Mouse (Mus musculus) hindbrain, embryonic 16.5 days (tissue): ENCODE results near the gene Tuba3b. TPM values are rescaled to one million over a fixed set of nuclear protein-coding genes. Genes with fewer than 3 reads are reported as not detected.

Experiments used
- ATAC-seq: fragments of 200-750 bp; cut with Nextera tagmentation; 2 replicates; pipeline ENCODE4 v1.8.0; 2017; ENCODE audit warnings: moderate TSS enrichment, moderate library complexity
- H3K27ac ChIP-seq: fragments of 300-500 bp; sonication (generic); 2 replicates; pipeline ENCODE4 v1.5.1; 2014; ENCODE audit warnings: low read depth, mild to moderate bottlenecking, control low read depth, low read length, moderate library complexity
- H3K27me3 ChIP-seq: fragments of 300-500 bp; sonication (generic); replicated peaks from 2 replicates; pipeline ENCODE4 v1.6.1; 2014; ENCODE audit warnings: low read length; ENCODE audit not compliant: control insufficient read depth, insufficient read depth
- H3K36me3 ChIP-seq: fragments of 300-500 bp; sonication (generic); 2 replicates; pipeline ENCODE4 v1.6.1; 2014; ENCODE audit warnings: mild to moderate bottlenecking, low read length, moderate library complexity, mixed read lengths; ENCODE audit not compliant: control insufficient read depth, insufficient read depth
- H3K4me1 ChIP-seq: fragments of 300-500 bp; sonication (generic); 2 replicates; pipeline ENCODE4 v1.6.1; 2014; ENCODE audit warnings: low read depth, low read length; ENCODE audit not compliant: control insufficient read depth, insufficient read depth
- H3K4me2 ChIP-seq: fragments of 300-500 bp; sonication (generic); 2 replicates; pipeline ENCODE4 v1.6.1; 2014; ENCODE audit warnings: mild to moderate bottlenecking, low read length, control low read depth, moderate library complexity
- H3K4me3 ChIP-seq: fragments of 300-500 bp; sonication (generic); 2 replicates; pipeline ENCODE4 v1.5.1; 2014; ENCODE audit warnings: mild to moderate bottlenecking, low read length, control low read depth, moderate library complexity
- H3K9ac ChIP-seq: fragments of 300-500 bp; sonication (generic); 2 replicates; pipeline ENCODE4 v1.6.1; 2014; ENCODE audit warnings: low read depth, mild to moderate bottlenecking, control low read depth, low read length, moderate library complexity
- H3K9me3 ChIP-seq: fragments of 300-500 bp; sonication (generic); 2 replicates; pipeline ENCODE4 v1.6.1; 2014; ENCODE audit warnings: mild to moderate bottlenecking, low read length, moderate library complexity; ENCODE audit not compliant: control insufficient read depth
- WGBS: fragments of 180-500 bp; shearing (Covaris S2); extraction: QIAGEN DNeasy Blood & Tissue Kit; methylation state at CpG from one replicate; pipeline ENCODE4 v1.1.7; 2014; 5-methylcytosine and 5-hydroxymethylcytosine counted together
- polyA plus RNA-seq: library from polyadenylated mRNA; unstranded; fragments of >200 nt; fragmentation: Nextera tagmentation; extraction: Ambion mirVana; gene quantifications from 2 replicates; pipeline ENCODE4 v1.2.1, GENCODE M21; 2015

Tuba3b gene
- polyA plus RNA-seq, 1 experiment from 2014 or later, result not detected

DNA sequence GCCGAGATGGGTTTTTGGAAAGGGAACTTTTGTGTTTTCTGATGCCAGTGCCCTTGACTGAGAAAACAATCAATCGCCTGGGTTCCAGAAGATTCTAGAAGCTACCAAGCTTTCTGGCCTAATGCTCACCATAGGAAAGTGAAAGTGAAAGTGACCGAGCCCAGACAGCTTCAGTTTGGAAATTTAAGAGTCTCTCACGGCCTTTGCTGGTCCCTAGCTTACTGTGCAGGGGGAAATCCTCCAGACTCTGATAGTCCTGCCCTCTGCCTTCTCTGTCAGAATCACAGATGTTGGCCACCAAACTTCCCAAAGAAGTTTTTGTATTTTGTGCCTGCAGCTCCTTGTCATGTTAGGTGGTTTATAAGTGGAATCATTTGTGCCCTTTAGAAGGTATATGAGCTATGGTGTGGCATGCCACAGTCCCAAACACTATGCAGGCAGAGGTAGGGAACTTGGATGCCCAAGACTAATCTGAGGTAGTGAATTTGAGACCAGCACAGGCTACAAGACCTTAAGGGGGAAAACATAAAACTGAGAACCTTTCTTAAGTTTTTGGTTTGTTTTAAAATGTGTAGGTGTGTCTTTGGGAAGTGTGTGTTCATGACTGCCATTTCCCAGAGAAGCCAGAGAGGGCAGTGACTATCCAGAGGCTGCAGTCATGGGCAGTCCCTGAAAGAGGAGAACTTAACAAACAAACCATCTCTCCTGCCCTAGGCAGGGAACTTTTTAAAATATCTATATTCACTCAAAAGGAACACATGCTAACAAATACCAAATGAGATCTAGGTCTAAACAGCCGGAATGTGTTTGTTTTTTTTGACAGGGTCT is 1.1 kb downstream of the Tuba3b start:
- Histone ChIP-seq H3K4me1 (no peaks in the 10 kb centered on the region), H3K27ac (no peak overlapping the region), H3K4me3 (no peak overlapping the region), H3K9ac (no peak overlapping the region), H3K27me3 (no peaks in the 10 kb centered on the region), H3K9me3 (no peaks in the 10 kb centered on the region), H3K4me2 (no peak overlapping the region), H3K36me3 (no peaks in the 10 kb centered on the region)
- WGBS, result 85% methylated on average over 5 of the region's 5 CpGs
- ATAC-seq, result no peak

DNA sequence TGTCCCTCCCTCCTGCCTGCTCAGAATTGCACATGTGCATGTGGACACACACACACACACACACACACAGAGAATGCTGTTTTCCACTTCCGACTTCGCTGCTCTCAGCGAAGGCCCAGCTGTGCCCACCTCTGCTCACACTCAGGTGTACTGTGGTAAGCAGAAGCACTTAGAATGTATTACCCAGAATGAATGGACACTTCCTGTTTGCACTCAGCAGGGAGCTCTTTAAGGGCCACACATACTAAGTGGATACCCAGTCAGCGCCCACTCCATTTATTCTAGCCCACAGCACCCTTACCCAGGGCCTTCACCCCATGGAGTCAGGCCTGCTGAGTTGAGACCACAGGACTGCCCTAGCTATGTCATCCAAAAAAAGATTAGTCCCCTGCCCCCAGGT is 7.6 kb downstream of the Tuba3b start:
- Histone ChIP-seq H3K4me1 (no peaks in the 10 kb centered on the region), H3K36me3 (no peaks in the 10 kb centered on the region), H3K27ac (no peak overlapping the region), H3K9ac (no peak overlapping the region), H3K4me3 (no peak overlapping the region), H3K27me3 (no peaks in the 10 kb centered on the region), H3K4me2 (no peak overlapping the region), H3K9me3 (no peaks in the 10 kb centered on the region)
- no peak for ATAC-seq
- WGBS, result 95% methylated on average over 4 of the region's 4 CpGs

GRCm38 (mm10) chr6:145630269-145630668 is 14.7 kb downstream of the Tuba3b start:
- Histone ChIP-seq H3K27ac (no peak overlapping the region), H3K4me2 (no peak overlapping the region), H3K4me3 (no peak overlapping the region), H3K4me1 (no peaks in the 10 kb centered on the region), H3K27me3 (no peaks in the 10 kb centered on the region), H3K36me3 (no peaks in the 10 kb centered on the region), H3K9ac (no peak overlapping the region), H3K9me3 (no peaks in the 10 kb centered on the region)
- 41% methylated on average over 6 of the region's 6 CpGs for WGBS
- ATAC-seq, result no peak

GRCm38 (mm10) chr6:145634454-145634853 is 18.9 kb downstream of the Tuba3b start:
- Histone ChIP-seq H3K4me3 (no peak overlapping the region), H3K27me3 (no peaks in the 10 kb centered on the region), H3K27ac (no peak overlapping the region), H3K4me1 (no peaks in the 10 kb centered on the region), H3K36me3 (no peaks in the 10 kb centered on the region), H3K4me2 (no peak overlapping the region), H3K9ac (no peak overlapping the region), H3K9me3 (no peaks in the 10 kb centered on the region)
- no peak for ATAC-seq
- WGBS, result 88% methylated on average over 2 of the region's 2 CpGs

DNA sequence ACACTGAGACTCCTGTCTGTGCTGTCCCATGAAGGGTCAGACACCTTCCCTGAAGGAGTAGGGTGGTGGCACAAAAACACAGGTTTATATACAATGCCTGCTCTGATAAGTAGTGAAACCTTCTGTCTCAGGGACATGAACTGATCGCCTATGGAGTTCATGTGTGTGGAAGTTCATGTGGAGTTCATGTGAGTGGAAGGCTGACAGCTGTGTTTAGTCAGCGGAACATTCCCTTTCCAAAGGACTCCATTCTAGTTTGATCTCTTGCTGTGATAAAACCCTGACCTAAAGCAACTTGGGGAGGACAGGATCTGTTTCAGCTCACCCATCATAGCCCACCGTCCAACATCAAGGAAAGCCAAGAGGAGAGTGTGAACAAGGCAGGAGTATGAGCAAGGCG is 21.1 kb downstream of the Tuba3b start:
- Histone ChIP-seq H3K9ac (no peak overlapping the region), H3K9me3 (peaks cover 6% of the 10 kb centered on the region), H3K36me3 (no peaks in the 10 kb centered on the region), H3K4me1 (no peaks in the 10 kb centered on the region), H3K27ac (no peak overlapping the region), H3K4me2 (no peak overlapping the region), H3K4me3 (no peak overlapping the region), H3K27me3 (no peaks in the 10 kb centered on the region)
- WGBS, result 80% methylated on average over 4 of the region's 4 CpGs
- ATAC-seq, result no peak

- Histone ChIP-seq H3K9me3 (peaks cover 6% of the 10 kb centered on the region), H3K9ac (no peak overlapping the region), H3K27ac (no peak overlapping the region), H3K4me3 (no peak overlapping the region), H3K4me1 (no peaks in the 10 kb centered on the region), H3K27me3 (no peaks in the 10 kb centered on the region), H3K36me3 (no peaks in the 10 kb centered on the region), H3K4me2 (no peak overlapping the region)
- WGBS, result 69% methylated on average over 6 of the region's 6 CpGs
- ATAC-seq, result no peak
Observed at GRCm38 (mm10) chr6:145638248-145638647, 22.7 kb downstream of the Tuba3b start.

GRCm38 (mm10) chr6:145640971-145641506 is 25.5 kb downstream of the Tuba3b start:
- ATAC-seq, result no peak
- H3K36me3 ChIP-seq, result no peaks in the 10 kb centered on the region
- peaks cover 6% of the 10 kb centered on the region for H3K9me3 ChIP-seq
- H3K4me1 ChIP-seq, result no peaks in the 10 kb centered on the region
- 75% methylated on average over 4 of the region's 4 CpGs for WGBS
- H3K27ac ChIP-seq, result no peak overlapping the region
- H3K4me2 ChIP-seq, result no peak overlapping the region
- no peak overlapping the region for H3K4me3 ChIP-seq
- H3K27me3 ChIP-seq, result no peaks in the 10 kb centered on the region
- no peak overlapping the region for H3K9ac ChIP-seq

- Histone ChIP-seq H3K27me3 (no peaks in the 10 kb centered on the region), H3K4me1 (no peaks in the 10 kb centered on the region), H3K4me3 (no peak overlapping the region), H3K27ac (no peak overlapping the region), H3K4me2 (no peak overlapping the region), H3K9ac (no peak overlapping the region), H3K36me3 (no peaks in the 10 kb centered on the region), H3K9me3 (no peaks in the 10 kb centered on the region)
- WGBS, result 92% methylated on average over 2 of the region's 2 CpGs
- ATAC-seq, result no peak
Observed at GRCm38 (mm10) chr6:145651976-145652375, 36.4 kb downstream of the Tuba3b start.

DNA sequence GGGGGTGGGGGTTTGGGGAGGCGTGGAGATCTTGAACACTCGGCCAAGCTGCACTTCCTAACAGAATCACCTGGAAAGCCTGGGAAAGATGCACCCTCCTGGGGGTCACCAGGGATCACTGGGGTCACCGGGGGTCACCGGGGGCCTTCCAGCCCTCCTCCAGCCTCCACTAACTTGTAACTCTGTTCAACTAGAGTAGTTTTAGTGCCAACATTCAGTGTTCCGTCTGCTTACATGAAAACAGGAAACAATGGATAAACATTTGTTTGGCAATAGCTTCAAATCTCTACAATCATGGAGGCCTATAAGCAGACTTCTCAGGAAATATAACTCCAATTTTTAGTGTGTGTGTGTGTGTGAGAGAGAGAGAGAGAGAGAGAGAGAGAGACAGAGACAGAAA is 37.4 kb downstream of the Tuba3b start:
- ATAC-seq, result no peak
- H3K36me3 ChIP-seq, result no peaks in the 10 kb centered on the region
- no peaks in the 10 kb centered on the region for H3K9me3 ChIP-seq
- H3K9ac ChIP-seq, result no peak overlapping the region
- 91% methylated on average over 5 of the region's 5 CpGs for WGBS
- H3K27me3 ChIP-seq, result no peaks in the 10 kb centered on the region
- no peak overlapping the region for H3K27ac ChIP-seq
- H3K4me3 ChIP-seq, result no peak overlapping the region
- no peaks in the 10 kb centered on the region for H3K4me1 ChIP-seq
- H3K4me2 ChIP-seq, result no peak overlapping the region
